Mouse (Mus musculus): ENCODE results near the gene Speer4a.
"Not testable (repeated sequence)": the region's sequence is repeated elsewhere in the genome, so short reads cannot be mapped to it uniquely, and the experiment has no call there.

The Speer4a gene

GRCm38 (mm10) chr5:26039458-26039857 is at the start of gene Speer4a:
Gene Speer4a (minus strand): TSS chr5:26039558.
- DNase-seq, result not testable (repeated sequence)

GRCm38 (mm10) chr5:26079023-26079422 is 39.7 kb upstream of the Speer4a start:
- DNase-seq, result not testable (repeated sequence)

GRCm38 (mm10) chr5:26070716-26071115 is 31.4 kb upstream of the Speer4a start:
- no peak for DNase-seq

- not testable (repeated sequence) for DNase-seq
Measured at GRCm38 (mm10) chr5:26058481-26058880, 19.1 kb upstream of the Speer4a start, which contains the start of gene Gm7347. Gene Gm7347 (minus strand): TSS chr5:26058581.

GRCm38 (mm10) chr5:26022816-26023215 is 16.5 kb downstream of the Speer4a start, which contains the start of gene Gm5862:
Gene Gm5862 (minus strand): TSS chr5:26022916.
- not testable (repeated sequence) for DNase-seq

GRCm38 (mm10) chr5:26007697-26008096 is 31.7 kb downstream of the Speer4a start:
- DNase-seq, result not testable (repeated sequence)

GRCm38 (mm10) chr5:26006937-26007695 is 32.2 kb downstream of the Speer4a start:
- not testable (repeated sequence) for DNase-seq

- not testable (repeated sequence) for DNase-seq
Measured at GRCm38 (mm10) chr5:26004698-26005097, 34.7 kb downstream of the Speer4a start, which contains the start of gene Gm1979. Gene Gm1979 (minus strand): TSS chr5:26004798.

GRCm38 (mm10) chr5:25988550-25988949 is 50.8 kb downstream of the Speer4a start, which contains the start of gene Gm21698:
Gene Gm21698 (minus strand): TSS chr5:25988650.
- not testable (repeated sequence) for DNase-seq
